Mouse (Mus musculus): Measurements from ENCODE around the gene Zbtb14.

Zbtb14 gene

DNA sequence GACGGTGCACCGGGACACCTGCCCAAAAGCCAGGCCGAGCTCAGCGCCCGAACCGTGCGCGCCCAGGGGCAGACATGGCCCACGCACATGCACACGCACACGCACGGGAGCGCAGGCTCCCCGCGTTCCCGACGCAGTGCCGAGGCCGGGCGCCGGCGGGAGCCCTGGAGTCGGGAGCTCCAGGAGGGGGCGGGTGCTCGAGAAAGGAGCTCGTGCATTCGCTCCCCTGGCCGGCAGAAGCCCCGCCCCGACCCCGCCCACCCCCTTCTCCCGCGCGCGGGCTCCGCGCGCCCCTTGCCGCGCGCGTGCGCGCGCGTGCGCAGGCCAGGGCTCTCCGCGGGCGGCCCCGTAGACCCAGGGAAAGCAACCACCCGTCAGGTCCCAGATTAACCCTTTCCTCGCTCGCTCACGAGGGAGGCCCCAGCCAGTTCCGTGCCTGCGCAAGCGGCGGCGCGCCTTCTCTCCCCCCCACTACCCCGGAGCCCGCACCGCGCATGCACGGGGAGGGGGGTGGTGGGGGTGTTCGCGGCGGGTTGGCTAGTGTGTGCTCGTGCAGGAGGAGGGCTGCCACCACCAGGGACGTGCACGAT is at the start of gene Zbtb14:
TSS of gene Zbtb14 (plus strand) at position 540 of the 590 bp plus-strand sequence.
- in situ Hi-C loops (cut with MboI, MseI), result loop anchor here (5.0 kb wide), 1 partner anchor 35 kb away; no protein-coding TSS in a partner anchor

DNA sequence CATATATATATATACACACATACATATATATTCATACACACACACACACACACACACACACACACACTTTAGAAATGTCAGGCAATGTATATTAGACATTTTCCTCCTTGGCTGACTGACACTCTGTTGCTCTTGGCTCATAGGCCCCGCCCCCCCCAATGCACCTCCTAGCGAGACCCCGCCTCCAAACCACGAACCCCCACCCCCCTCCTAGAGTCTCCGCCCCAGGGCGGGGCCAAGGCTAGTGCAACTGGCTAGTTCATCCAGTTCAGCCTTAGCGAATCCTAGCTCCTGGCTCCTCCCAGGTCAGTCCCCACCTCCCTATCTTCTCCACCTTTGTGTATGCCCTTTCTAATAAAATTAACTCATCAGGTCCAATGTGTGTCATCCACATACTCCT is 36.8 kb upstream of the Zbtb14 start:
- in situ Hi-C loops (cut with MboI, MseI), result loop anchor here (10.0 kb wide), 1 partner anchor 499 kb away; no protein-coding TSS in a partner anchor

DNA sequence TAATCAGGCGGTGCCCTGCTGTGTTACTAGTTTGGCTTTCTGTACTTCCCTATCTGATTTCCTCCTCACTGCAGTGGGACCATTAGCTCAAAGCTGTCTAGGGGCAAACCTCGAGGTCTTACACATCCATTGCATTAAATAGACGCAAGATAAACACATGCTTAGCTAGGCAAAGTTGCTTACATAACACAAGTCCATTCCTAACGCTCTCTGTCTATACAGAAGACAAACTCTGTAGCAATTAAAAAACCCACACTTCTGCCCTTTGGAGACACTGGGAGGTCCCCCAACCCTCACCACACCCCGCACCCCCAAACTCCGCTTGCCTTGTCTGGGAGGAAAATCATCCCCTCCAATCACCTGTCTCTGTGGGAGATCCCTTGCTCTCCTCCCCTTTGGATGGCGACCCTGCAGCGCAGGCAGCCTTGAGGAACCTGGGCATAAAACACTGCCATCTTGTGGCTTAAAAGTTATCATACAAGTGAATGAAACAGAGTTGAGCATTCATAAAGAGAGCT is 33.8 kb upstream of the Zbtb14 start:
- in situ Hi-C loops (cut with MboI, MseI), result loop anchor here (10.0 kb wide), 1 partner anchor 496 kb away; no protein-coding TSS in a partner anchor

DNA sequence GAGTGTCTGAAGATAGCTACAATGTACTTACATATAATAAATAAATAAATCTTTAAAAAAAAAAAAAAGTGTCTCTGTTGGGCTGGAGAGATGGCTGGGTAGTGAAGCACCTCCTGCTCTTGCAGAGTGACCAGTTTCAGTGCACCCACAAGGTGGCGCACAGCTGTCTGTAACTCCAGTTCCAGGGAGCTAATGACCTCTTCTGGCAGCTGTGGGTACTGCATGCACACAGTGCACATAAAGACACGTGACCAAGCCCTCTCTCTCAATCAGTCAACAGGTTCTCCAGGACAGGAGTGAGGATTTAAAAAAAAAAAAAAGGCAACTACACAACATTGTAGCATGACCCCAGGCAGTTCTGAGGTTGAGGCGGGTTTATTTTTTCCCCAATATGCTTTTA is 17.8 kb upstream of the Zbtb14 start:
- in situ Hi-C loops (cut with MboI, MseI), result no loop called here

DNA sequence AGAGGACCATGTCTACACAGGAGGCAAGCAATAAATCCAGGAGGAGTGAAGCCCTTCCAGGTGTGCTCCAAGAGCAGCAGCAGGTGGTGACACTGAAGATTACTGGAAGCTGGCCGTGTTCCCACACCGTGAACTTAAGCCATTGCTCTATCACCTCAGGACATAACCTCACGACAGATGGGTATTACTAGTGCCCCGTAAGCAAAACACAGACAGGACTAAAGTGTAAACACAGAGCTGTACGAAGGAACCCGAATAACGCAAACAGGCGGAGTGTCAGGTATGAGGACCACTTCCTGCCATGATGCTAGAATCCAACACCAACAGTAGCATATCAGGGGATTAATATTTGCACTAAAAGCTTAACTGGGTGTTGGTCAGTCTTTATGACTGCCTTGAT is 2.0 kb upstream of the Zbtb14 start:
- in situ Hi-C loops (cut with MboI, MseI), result loop anchor here (5.0 kb wide), 1 partner anchor 36 kb away; no protein-coding TSS in a partner anchor

DNA sequence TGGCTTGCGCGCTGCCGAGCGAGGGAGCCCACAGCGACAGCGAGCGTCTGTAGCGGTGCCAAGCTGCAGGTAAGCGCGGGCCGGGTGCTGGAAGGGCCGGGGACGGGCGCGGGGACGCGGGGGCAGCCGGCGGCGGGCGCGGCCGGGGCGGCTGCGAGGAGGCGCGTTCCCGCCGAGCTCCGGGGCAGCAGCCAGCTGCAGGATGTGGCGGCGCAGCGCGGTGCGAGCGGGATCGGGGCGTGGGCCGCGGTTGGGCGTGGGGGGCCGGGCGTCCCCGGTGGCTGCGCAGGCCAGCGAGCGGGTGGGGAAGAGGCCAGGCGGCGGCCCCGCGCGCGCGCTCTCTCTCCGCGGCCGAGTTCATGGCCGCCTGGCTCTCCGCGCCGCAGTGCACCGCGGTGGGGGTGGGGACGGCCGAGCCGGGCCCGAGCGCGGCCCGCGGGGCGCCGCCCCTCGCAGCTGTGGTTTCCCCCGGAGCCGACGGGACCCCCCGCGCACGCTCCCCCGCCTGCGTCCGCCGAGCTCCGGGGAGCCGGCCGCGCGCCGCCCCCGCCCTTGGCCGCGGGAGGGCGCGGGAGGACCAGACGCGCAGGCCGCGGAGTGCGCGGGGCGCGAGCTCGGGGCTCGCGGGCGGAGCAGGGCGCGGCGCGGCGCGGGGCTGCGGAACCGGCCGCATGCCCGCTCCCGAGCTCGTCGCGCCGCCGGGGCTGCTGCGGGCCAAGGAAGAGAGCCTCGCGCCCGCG is 521 bp downstream of the Zbtb14 start:
- in situ Hi-C loops (cut with MboI, MseI), result loop anchor here (5.0 kb wide), 1 partner anchor 34 kb away; no protein-coding TSS in a partner anchor

DNA sequence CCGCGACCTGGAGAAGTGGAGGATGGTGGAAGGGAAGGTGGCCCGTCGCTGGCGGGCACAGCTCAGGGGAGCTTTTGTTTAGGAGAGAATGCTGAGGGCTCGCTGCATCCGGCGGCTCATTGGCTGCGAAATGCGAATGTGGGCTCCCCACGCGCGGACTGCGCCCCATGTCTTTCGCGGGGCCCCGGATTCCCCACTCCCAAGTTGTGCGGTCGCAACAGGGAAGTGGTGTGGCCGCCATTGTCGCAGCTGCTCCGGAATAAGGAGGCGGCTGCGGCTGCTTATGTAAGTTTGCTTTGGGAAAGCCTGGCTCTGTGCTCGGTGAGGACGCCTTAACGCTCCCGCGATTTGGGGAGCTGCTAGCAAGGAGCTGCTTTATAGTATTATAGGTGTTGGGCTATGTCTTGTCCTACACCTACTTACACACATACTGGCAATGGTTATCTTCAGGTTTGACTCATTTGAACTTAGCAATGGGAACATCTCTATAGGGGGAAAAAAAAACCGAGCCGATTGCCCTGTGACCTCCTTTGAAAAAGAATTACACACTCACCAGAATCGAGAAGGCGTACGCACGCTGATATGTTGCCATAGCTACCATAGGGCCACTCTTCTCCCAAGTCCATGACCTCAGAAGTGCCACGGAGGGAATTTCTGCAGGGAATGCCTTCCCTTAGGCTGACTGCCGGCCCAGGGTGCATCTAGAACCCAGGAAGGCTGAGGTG is 1.3 kb downstream of the Zbtb14 start:
- in situ Hi-C loops (cut with MboI, MseI), result loop anchor here (5.0 kb wide), 1 partner anchor 33 kb away; no protein-coding TSS in a partner anchor

DNA sequence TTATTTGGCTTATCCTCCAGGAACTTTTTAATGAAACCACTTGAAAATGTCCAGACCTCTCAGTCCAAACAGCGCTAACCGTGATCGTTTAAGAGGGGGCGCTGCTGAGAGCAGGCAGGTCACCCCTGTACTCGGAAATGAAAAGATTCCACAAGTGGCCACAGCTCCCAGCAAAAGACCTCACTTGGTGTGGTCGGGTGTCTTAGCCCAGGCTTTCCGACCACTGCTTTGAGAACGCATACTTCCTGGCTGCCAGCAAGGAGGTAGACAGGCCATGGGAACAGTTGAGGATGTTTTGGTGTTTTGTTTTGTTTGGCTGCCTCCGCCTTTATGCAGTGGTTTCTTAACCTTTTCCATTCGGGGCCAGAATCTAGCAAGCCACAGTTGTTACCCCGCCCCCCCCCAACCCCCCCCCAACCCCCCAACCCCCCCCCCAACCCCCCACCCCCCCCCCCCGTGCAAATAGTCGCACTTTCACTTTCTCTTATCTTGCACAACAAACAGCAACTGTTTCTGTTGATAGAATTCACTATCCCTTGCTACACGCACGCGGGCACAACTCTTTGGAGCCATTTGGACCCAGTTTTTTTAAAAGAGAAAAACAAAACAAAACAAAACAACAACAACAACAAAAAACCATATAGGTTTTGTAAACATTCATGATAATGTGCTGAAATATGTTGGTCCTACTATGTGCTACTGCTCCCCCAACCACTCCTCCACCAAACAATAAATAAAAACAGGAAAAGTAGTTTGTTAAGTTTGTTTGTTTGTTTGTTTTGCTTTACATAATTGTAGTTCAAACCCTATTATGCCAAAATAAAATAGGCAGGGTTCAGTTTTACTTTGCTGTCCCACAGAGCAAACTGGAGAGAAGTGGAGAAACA is 13.5 kb downstream of the Zbtb14 start:
- in situ Hi-C loops (cut with MboI, MseI), result no loop called here

DNA sequence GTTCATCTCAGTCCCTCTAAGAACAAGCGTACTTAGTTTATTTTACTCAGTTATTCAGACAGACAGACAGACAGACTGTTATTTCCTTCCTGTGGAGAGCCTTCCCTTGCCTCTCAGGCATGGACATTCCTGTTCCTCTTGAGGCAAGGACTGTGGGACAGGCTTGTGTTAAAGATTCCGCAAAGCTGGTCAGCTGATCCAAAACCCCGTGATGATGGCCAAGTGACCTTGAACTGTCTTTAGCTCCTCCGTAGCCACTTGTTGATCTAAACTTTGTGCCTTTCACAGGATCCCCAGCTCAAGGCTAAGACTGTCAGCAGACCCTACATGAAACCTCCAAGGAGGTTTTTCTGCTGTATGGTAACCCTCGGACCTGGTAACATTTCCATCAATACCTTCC is 14.3 kb downstream of the Zbtb14 start:
- in situ Hi-C loops (cut with MboI, MseI), result no loop called here

DNA sequence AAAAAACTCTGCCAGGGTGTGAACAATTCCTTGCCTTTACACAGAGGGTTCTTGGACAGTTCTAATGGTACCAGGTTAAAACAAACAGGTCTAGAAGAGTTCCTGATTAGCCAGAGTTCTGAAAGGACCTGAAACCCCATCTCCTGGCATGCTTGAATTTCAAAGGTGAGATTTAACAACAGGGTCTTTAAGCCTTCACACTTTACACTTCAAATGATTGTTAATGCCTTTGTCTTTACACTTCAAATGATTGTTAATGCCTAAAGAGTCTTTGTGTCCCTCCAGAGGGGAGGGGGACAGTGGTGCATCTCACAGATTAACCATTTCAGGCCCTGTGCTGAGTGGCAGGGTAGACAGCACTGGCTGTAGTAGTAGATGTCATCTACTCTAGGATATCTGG is 15.2 kb downstream of the Zbtb14 start:
- in situ Hi-C loops (cut with MboI, MseI), result no loop called here

DNA sequence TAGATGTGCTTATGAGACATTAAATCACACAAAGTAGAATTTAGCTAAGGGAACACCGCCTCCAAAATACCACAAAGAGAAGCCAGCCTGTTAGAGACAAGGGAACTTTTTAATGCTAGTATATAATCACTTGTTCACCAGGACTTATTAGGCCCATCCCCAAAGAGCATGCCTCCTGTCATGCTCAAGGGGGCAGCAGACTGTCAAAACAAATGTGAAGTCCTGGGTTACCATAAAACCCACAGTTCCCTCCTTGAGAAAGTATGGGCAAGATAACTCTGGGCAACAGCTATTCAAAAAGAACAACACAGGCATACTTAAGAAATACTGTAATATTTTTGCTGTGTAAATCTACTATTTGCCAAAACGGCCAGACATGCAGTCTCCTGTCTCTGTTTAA is 18.3 kb downstream of the Zbtb14 start:
- in situ Hi-C loops (cut with MboI, MseI), result no loop called here

DNA sequence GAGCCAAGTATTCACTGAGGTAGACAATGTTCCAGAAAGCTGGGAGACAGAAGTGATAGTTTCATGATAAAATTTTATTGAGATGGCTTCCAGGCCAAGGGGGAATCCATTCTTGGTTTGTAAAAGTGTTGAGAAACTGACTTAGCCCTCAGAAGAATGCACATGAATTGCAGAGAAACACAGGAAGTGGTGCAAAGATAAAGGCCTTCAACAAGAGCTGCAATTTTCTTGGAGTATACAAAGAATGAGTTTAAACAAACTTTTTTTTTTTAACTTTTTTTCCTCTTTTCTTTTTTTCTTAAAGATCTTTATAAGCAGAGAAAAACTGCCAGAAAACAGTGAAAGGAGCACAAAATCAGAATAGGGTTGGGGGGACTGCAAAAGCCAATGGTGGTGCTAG is 33.3 kb downstream of the Zbtb14 start:
- in situ Hi-C loops (cut with MboI, MseI), result loop anchor here (5.0 kb wide), 1 partner anchor 34 kb away; the partner anchor contains the start of gene Zbtb14

DNA sequence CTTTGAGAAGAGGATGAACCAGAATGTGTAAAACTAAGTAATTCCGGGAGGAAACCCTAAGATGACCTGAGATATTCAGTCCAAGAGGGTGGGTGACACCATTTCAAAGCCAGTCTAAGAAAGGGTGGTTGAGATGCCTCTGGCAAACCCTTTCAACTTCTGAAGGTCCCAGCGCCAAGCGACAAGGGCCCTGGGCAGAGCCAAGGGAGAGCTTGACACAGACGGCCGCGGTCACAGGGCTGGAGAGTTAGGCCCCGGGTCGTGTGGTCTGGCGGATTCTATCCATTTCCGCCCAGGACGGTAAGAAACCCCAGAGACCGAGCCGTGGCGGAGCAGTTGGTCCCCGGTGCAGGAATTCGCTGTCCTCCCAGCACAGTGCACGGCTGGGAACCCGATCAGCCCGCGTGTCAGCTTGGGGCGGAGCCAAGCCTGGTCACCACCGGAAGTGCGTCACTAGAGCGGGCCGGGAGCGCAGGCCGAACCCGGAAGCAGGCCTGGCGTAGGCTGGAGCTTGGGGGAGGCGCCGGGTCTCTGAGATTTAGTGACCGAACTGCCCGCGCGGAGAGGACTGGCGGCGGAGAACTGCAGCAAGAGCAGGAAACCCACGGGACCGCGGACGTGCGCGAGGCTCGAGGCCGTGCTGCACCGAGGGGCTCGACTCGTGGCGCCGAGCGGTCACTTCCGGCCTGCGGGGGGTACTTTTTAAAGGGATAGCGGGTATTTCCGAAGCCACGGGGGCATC is 34.2 kb downstream of the Zbtb14 start:
- in situ Hi-C loops (cut with MboI, MseI), result loop anchor here (5.0 kb wide), 1 partner anchor 35 kb away; the partner anchor contains the start of gene Zbtb14

DNA sequence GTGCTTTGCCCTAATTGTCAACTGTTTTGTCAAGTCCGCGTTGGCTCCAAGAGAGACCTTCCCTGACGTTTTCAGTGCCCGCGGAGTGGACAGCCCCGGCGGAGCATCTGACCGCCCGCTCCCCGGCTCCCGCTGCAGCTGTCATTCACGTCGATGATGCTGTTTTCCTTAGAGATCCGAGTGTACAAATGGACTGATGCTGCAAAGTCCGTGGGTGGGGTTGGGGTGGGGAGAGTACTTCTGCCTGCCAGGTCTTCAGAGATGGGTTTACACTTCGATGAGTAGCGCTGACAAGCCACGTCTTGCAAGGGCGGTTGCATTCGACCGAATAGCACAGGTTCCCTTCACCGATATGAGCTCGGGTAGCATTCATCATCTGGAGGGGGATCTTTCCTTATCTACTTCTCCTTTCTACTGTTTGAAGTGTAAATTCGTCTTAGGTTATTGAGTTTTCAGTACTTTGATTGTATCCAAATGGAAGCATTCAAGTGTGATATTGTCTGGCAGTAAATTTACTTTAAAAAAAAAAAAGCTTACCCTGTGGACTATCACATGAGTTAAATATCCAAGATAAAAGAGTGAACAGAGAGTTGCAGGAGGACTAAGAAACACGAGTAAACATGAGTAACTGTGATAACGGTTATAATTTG is 35.0 kb downstream of the Zbtb14 start:
- in situ Hi-C loops (cut with MboI, MseI), result loop anchor here (5.0 kb wide), 1 partner anchor 36 kb away; the partner anchor contains the start of gene Zbtb14

DNA sequence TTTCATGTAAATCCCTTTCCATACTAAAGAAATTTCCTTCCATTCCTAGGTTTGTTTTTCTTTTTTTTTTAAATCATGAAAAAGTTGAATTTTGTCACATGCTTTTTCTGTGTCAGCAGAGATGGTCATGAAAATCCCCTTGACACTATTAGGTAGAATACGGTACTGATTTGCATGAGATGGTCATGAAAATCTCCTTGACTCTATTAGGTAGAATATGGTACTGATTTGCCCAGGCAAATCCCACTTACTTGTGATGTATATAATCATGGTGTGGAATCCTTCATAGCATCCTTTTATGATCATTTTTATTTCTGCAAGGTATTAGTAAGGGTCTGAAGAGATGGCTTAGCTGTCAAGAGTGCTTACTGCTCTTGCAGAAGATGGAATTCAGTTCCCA is 38.7 kb downstream of the Zbtb14 start:
- in situ Hi-C loops (cut with MboI, MseI), result no loop called here

DNA sequence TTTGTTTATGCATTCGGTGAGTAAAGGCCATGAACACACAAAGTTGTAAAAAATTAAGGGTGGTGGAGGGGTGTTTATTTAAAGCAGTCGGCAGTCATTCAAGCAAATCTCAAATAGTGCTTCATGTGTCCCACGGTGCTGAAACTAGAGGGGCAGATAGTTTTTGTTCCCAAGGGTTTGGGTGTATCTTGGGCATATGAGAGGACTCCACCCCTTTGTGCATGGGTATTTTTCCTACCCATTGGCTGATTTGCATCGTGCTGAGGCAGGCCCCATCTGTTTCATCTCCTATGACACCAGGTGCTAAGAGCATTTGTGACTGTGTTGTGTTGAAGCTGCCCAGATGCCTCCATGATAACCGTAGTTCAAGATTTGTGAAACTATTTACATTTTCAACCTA is 55.0 kb downstream of the Zbtb14 start:
- in situ Hi-C loops (cut with MboI, MseI), result no loop called here

DNA sequence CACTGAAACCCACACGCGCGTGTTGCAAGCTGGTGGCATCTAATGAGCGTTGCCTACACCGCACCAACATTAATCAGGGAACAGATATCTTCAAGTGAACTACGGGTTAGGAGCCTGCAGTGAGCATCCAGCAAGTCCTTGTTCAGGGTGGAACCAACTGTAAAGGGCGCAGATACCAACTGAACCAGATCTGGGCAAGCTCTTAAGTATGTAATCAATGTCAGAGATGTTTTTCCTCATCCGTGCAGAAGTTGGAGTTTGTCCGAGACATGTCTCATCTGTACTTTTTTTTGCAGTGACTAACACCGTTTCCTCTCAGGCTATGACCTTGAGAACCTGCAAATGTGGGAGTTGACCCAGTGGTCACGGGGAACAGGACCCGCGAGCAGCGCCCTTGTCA is 55.6 kb downstream of the Zbtb14 start:
- in situ Hi-C loops (cut with MboI, MseI), result no loop called here

DNA sequence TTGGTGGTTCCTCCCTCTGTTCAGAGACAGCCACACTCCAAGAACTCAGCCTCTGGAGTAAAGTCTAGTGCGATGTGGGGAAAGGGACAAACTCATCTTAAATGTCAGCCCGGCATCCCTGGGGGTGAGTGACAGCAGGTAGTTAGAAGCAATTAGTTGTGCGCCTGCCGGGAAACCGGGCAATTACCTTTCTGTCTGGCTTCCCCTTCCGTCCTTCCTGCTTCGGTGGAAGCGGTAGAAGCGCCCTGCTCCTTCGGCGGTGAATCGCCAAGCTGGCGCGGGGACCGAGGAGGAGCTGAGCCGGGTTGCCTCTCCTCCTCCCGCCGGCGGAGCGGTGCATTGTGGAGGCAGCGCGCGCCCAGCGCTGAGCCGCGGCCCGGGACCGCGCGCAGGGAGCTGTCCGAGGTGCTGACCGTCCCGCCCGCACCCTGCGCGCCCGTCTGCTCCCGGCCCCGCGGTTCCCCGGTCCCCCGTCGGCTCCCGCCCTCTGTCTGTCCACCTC is 56.2 kb downstream of the Zbtb14 start, which contains the start of gene Akain1:
TSS of gene Akain1 (plus strand) at position 337 of the 502 bp plus-strand sequence.
- in situ Hi-C loops (cut with MboI, MseI), result no loop called here
